Mouse (Mus musculus) limb, embryonic 14.5 days (tissue): Measurements from ENCODE around the gene Ppox. TPM values are rescaled to one million over a fixed set of nuclear protein-coding genes. Genes with fewer than 3 reads are reported as not detected.

Source experiments
- ATAC-seq: fragments of 200-750 bp; cut with Nextera tagmentation; 2 replicates; pipeline ENCODE4 v1.8.0; 2017; ENCODE audit warnings: low read depth, moderate number of reproducible peaks, moderate TSS enrichment; ENCODE audit not compliant: low FRiP score
- DNase-seq: peaks from one replicate; pipeline ENCODE4 v3.0.0-alpha.2; 2015; ENCODE audit warnings: low spot score
- H3K27ac ChIP-seq: fragments of 300-500 bp; sonication (generic); replicated peaks from 2 replicates; pipeline ENCODE4 v1.5.1; 2014; ENCODE audit warnings: low read depth, mild to moderate bottlenecking, low read length, moderate library complexity, mixed read lengths
- H3K27me3 ChIP-seq: fragments of 300-500 bp; sonication (generic); 2 replicates; pipeline ENCODE4 v1.6.1; 2014; ENCODE audit warnings: low read length, mixed read lengths; ENCODE audit not compliant: control insufficient read depth, insufficient read depth
- H3K36me3 ChIP-seq: fragments of 300-500 bp; sonication (generic); 2 replicates; pipeline ENCODE4 v1.6.1; 2014; ENCODE audit warnings: mild to moderate bottlenecking, low read length, moderate library complexity, mixed read lengths; ENCODE audit not compliant: control insufficient read depth, insufficient read depth
- H3K4me1 ChIP-seq: fragments of 300-500 bp; sonication (generic); 2 replicates; pipeline ENCODE4 v1.6.1; 2014; ENCODE audit warnings: antibody characterized with exemption, low read length, mixed read lengths; ENCODE audit not compliant: control insufficient read depth, insufficient read depth
- H3K4me2 ChIP-seq: fragments of 300-500 bp; sonication (generic); replicated peaks from 2 replicates; pipeline ENCODE4 v1.6.1; 2014; ENCODE audit warnings: low read depth, mild to moderate bottlenecking, low read length, moderate library complexity; ENCODE audit not compliant: severe bottlenecking
- H3K4me3 ChIP-seq: fragments of 300-500 bp; sonication (generic); replicated peaks from 2 replicates; pipeline ENCODE4 v1.5.1; 2014; ENCODE audit warnings: low read length
- H3K9ac ChIP-seq: fragments of 300-500 bp; sonication (generic); 2 replicates; pipeline ENCODE4 v1.6.1; 2014; ENCODE audit warnings: mild to moderate bottlenecking, low read depth, low read length, moderate library complexity; ENCODE audit not compliant: severe bottlenecking
- H3K9me3 ChIP-seq: fragments of 300-500 bp; sonication (generic); 2 replicates; pipeline ENCODE4 v1.6.1; 2016; ENCODE audit warnings: low read length; ENCODE audit not compliant: control insufficient read depth
- POLR2A ChIP-seq: fragments of 200-500 bp; IDR thresholded peaks from 2 replicates; pipeline ENCODE4 v1.8.0; 2012; ENCODE audit warnings: inconsistent platforms, mild to moderate bottlenecking, moderate library complexity, borderline replicate concordance; ENCODE audit not compliant: insufficient read depth, insufficient read length; ENCODE audit errors: extremely low read depth
- WGBS: fragments of 180-500 bp; shearing (Covaris S2); extraction: QIAGEN DNeasy Blood & Tissue Kit; methylation state at CpG from one replicate; pipeline ENCODE4 v1.1.7; 2014; 5-methylcytosine and 5-hydroxymethylcytosine counted together
- polyA plus RNA-seq, 2 experiments: library from polyadenylated mRNA; depleted of rRNA in 1 of 2; stranded (reverse) in 1 of 2; unstranded in 1 of 2; fragments of >200 nt; fragmentation: Nextera tagmentation in 1 of 2; extraction: Ambion mirVana in 1 of 2; gene quantifications; 2 replicates each; pipeline versions ENCODE4 v1.2.1 to v1.2.3; 2012 to 2014

Gene Ppox
- polyA plus RNA-seq, 2 experiments = 55.7 to 133 TPM

DNA sequence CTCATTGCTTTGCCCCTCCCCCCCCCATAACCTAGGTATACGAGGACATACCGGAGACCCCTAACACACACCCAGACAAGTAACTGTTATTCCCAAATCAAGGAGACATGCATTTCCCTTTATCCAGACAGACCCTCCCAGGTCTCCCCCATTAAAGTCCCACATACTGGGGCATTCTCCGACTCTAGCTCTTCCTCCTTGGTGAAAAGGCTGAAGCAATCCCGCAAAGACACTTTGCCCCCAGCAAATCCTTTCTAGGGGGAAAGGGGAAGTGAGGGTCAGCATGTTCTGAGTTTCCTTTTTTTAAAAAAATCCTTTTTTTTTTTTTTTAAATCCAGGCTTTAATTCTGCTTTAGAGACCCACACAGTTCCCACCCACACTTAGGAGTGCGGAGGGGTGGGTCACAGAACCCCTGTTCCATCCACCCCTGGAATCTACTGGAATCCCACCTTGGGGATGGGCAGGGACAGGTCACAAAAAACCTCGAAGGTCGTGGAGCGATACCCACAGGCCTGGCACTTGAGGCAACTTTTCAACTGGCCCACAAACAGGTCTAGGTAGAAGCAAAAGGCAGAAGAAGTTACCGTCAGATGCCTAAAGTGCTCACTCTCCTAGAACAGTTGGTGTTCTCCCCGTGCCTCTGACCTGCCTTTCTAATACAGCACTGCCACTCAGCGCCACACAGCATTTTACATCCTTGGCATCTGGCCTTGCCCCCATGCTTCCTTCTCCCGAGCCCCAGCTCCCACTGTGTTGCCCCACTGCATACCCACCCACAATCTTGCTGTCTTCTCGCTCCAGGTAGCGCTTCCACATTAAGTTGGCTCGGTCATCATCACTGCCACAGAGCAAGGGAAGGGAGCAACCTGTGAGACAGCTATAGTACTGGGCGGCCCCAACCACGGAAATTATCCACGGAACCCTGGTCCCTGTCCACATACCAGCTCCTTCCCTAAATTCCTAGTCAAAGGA, 2.5 kb upstream of the Ppox start:
- no peak overlapping the region for H3K9ac ChIP-seq
- no peak overlapping the region for H3K4me2 ChIP-seq
- H3K27ac ChIP-seq = no peak overlapping the region
- H3K9me3 ChIP-seq = no peaks in the 10 kb centered on the region
- TF ChIP-seq POLR2A = no peak
- ATAC-seq (no peak), DNase-seq (no peak)
- H3K4me3 ChIP-seq = no peak overlapping the region
- H3K27me3 ChIP-seq = no peaks in the 10 kb centered on the region
- H3K4me1 ChIP-seq = peaks cover 18% of the 10 kb centered on the region
- WGBS = 93% methylated on average over 18 of the region's 18 CpGs
- H3K36me3 ChIP-seq = peaks cover 57% of the 10 kb centered on the region

DNA sequence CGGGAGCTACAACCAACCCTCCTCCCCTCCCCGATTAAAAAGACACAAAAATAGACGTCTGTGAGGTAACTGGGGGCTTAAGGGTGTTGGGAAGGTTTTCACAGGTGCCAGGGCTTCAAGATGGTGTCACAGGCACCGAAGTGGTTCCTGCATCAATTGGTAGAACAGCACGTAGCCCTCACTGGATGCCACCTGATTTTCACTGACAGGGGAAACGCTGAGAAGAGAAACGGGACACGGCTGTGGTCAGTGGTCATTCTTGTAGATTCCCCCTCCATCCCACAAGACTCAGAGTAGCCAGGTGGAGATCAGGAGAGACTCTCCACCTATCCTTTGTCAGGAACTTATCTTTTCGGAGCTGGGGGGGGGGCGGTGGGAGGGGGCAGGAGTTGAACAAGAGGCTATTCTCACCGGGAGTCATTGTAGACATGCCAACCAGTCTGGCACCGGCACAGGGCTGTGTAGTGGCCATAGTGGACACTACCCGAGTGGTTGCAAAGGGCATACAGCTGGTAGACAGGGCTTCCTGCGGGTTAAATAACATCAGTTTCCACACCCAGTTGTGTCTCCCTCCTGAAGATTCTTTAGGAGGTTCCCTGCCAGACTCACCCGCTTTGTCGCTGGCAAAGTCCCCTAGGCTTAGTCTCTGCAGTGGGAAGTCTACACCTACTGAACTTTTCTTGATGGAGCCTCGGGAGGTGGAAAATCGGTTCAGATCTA, 1.3 kb upstream of the Ppox start:
- Histone ChIP-seq H3K9ac (no peak overlapping the region), H3K4me3 (no peak overlapping the region), H3K9me3 (no peaks in the 10 kb centered on the region), H3K4me1 (peaks cover 15% of the 10 kb centered on the region), H3K4me2 (peak overlapping the region; percentile 75; the same call in 1 of the 2 replicates), H3K27ac (peak overlapping the region; percentile 87; the same call in 1 of the 2 replicates), H3K36me3 (peaks cover 65% of the 10 kb centered on the region), H3K27me3 (no peaks in the 10 kb centered on the region)
- ATAC-seq = no peak
- 79% methylated on average over 18 of the region's 18 CpGs for WGBS
- DNase-seq = no peak
- TF ChIP-seq POLR2A = no peak

DNA sequence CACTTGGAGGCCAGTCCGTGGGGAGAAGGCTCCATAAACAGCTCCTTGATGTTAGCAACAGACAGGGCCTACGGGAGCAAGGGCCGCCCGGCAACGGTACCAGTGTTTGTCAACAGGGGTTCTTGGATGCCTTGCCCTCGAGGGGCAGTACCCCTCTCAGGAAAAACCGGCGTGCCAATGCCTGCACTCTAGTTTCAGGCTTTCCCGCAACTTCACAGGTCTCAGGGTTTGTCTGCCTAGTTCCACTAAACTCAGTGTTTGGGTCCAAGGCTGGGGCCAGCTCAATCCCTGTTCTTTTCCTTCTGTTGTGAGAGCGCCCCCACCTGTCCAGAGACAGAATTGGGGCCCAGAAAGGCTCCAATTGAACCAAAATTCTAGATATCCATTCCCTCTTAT, 540 bp upstream of the Ppox start:
- TF ChIP-seq POLR2A = no peak
- Histone ChIP-seq H3K4me2 (peak overlapping the region; percentile 75), H3K27ac (peak overlapping the region; percentile 87), H3K9ac (peak overlapping the region; percentile 62), H3K27me3 (no peaks in the 10 kb centered on the region), H3K4me3 (peak overlapping the region; percentile 55), H3K4me1 (peaks cover 12% of the 10 kb centered on the region), H3K9me3 (no peaks in the 10 kb centered on the region), H3K36me3 (peaks cover 71% of the 10 kb centered on the region)
- DNase-seq (peak; percentile 81), ATAC-seq (peak; percentile 48)
- WGBS = 1% methylated on average over 10 of the region's 10 CpGs

DNA sequence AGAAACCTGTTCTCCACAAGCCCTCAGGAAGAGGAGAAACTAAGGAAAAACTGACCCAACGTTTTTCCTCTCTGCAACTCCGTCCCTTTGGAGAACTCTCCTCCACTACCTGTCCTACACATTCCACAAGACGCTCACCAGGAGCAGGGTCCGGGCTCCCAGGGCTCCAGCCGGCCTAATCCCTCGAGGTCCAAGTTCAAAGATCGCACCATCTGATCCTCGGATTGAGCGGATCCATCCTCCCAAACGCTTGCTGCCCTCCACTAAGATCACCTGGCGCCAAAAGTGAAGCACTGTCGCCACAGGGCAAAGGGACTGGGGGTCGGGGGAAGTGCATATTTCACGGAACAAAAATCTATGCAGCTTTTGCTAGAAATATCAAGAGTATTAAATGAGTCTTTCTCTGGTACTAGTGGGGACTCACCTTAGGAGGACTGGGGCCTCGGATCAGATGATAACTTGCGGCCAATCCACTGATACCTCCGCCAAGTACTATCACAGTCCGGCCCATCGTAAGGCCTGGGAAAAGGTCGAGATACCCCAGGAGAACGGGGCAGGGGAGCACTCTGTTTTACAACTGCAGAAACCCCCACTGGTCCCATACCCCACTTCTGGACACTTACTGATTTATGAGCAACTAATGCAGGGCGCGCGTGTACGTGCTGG, 603 bp downstream of the Ppox start:
- DNase-seq (no peak), ATAC-seq (no peak)
- H3K9me3 ChIP-seq = no peaks in the 10 kb centered on the region
- H3K4me3 ChIP-seq = peak overlapping the region; percentile 55
- H3K9ac ChIP-seq = peak overlapping the region; percentile 63
- H3K4me2 ChIP-seq = peak overlapping the region; percentile 76
- H3K4me1 ChIP-seq = peaks cover 8% of the 10 kb centered on the region
- H3K36me3 ChIP-seq = peaks cover 71% of the 10 kb centered on the region
- H3K27ac ChIP-seq = no peak overlapping the region
- under 1% methylated on average over 25 of the region's 25 CpGs for WGBS
- no peak for TF ChIP-seq POLR2A
- H3K27me3 ChIP-seq = no peaks in the 10 kb centered on the region

GRCm38 (mm10) chr1:171279721-171280120, 1.3 kb downstream of the Ppox start:
- Histone ChIP-seq H3K36me3 (peaks cover 71% of the 10 kb centered on the region), H3K27me3 (no peaks in the 10 kb centered on the region), H3K4me3 (peak overlapping the region; percentile 55), H3K9me3 (no peaks in the 10 kb centered on the region), H3K27ac (no peak overlapping the region), H3K4me2 (peak overlapping the region; percentile 76), H3K4me1 (peaks cover 8% of the 10 kb centered on the region), H3K9ac (peak overlapping the region; percentile 63)
- WGBS = 67% methylated on average over 5 of the region's 5 CpGs
- TF ChIP-seq POLR2A = no peak
- DNase-seq = no peak
- ATAC-seq = no peak
